Mouse (Mus musculus) c-Kit-negative CD71-positive TER-119-positive erythroid progenitor cells, embryonic 14.5 days (primary cell): ENCODE results near the gene Rps25.

Experiments
- DNase-seq: peaks from one replicate; pipeline ENCODE4 v3.0.0-alpha.2; 2013; ENCODE audit warnings: low read depth, low spot score

The Rps25 gene

GRCm38 (mm10) chr9:44454891-44455220 lies 47.9 kb downstream of the Rps25 start, which contains the start of gene Upk2:
Gene Upk2, minus strand, starts transcription at chr9:44454976.
- no peak for DNase-seq

- DNase-seq: no peak
Observed at GRCm38 (mm10) chr9:44457035-44457742, 50.2 kb downstream of the Rps25 start.
